Mouse (Mus musculus) limb, embryonic 14.5 days (tissue): ENCODE data around the gene Dmkn. TPM values are rescaled to one million over a fixed set of nuclear protein-coding genes. Genes with fewer than 3 reads are reported as not detected.
"Not testable (repeated sequence)": the region's sequence is repeated elsewhere in the genome, so short reads cannot be mapped to it uniquely, and the experiment has no call there.

Experiments used
- ATAC-seq: fragments of 200-750 bp; cut with Nextera tagmentation; 2 replicates; pipeline ENCODE4 v1.8.0; 2017; ENCODE audit warnings: low read depth, moderate number of reproducible peaks, moderate TSS enrichment; ENCODE audit not compliant: low FRiP score
- DNase-seq: peaks from one replicate; pipeline ENCODE4 v3.0.0-alpha.2; 2015; ENCODE audit warnings: low spot score
- H3K27ac ChIP-seq: fragments of 300-500 bp; sonication (generic); replicated peaks from 2 replicates; pipeline ENCODE4 v1.5.1; 2014; ENCODE audit warnings: low read depth, mild to moderate bottlenecking, low read length, moderate library complexity, mixed read lengths
- H3K27me3 ChIP-seq: fragments of 300-500 bp; sonication (generic); 2 replicates; pipeline ENCODE4 v1.6.1; 2014; ENCODE audit warnings: low read length, mixed read lengths; ENCODE audit not compliant: control insufficient read depth, insufficient read depth
- H3K36me3 ChIP-seq: fragments of 300-500 bp; sonication (generic); 2 replicates; pipeline ENCODE4 v1.6.1; 2014; ENCODE audit warnings: mild to moderate bottlenecking, low read length, moderate library complexity, mixed read lengths; ENCODE audit not compliant: control insufficient read depth, insufficient read depth
- H3K4me1 ChIP-seq: fragments of 300-500 bp; sonication (generic); 2 replicates; pipeline ENCODE4 v1.6.1; 2014; ENCODE audit warnings: antibody characterized with exemption, low read length, mixed read lengths; ENCODE audit not compliant: control insufficient read depth, insufficient read depth
- H3K4me2 ChIP-seq: fragments of 300-500 bp; sonication (generic); replicated peaks from 2 replicates; pipeline ENCODE4 v1.6.1; 2014; ENCODE audit warnings: low read depth, mild to moderate bottlenecking, low read length, moderate library complexity; ENCODE audit not compliant: severe bottlenecking
- H3K4me3 ChIP-seq: fragments of 300-500 bp; sonication (generic); replicated peaks from 2 replicates; pipeline ENCODE4 v1.5.1; 2014; ENCODE audit warnings: low read length
- H3K9ac ChIP-seq: fragments of 300-500 bp; sonication (generic); 2 replicates; pipeline ENCODE4 v1.6.1; 2014; ENCODE audit warnings: mild to moderate bottlenecking, low read depth, low read length, moderate library complexity; ENCODE audit not compliant: severe bottlenecking
- H3K9me3 ChIP-seq: fragments of 300-500 bp; sonication (generic); 2 replicates; pipeline ENCODE4 v1.6.1; 2016; ENCODE audit warnings: low read length; ENCODE audit not compliant: control insufficient read depth
- POLR2A ChIP-seq: fragments of 200-500 bp; IDR thresholded peaks from 2 replicates; pipeline ENCODE4 v1.8.0; 2012; ENCODE audit warnings: inconsistent platforms, mild to moderate bottlenecking, moderate library complexity, borderline replicate concordance; ENCODE audit not compliant: insufficient read depth, insufficient read length; ENCODE audit errors: extremely low read depth
- WGBS: fragments of 180-500 bp; shearing (Covaris S2); extraction: QIAGEN DNeasy Blood & Tissue Kit; methylation state at CpG from one replicate; pipeline ENCODE4 v1.1.7; 2014; 5-methylcytosine and 5-hydroxymethylcytosine counted together
- polyA plus RNA-seq, 2 experiments: library from polyadenylated mRNA; depleted of rRNA in 1 of 2; stranded (reverse) in 1 of 2; unstranded in 1 of 2; fragments of >200 nt; fragmentation: Nextera tagmentation in 1 of 2; extraction: Ambion mirVana in 1 of 2; gene quantifications; 2 replicates each; pipeline versions ENCODE4 v1.2.1 to v1.2.3; 2012 to 2014

Gene Dmkn
- polyA plus RNA-seq, 2 experiments, result 151 to 289 TPM

GRCm38 (mm10) chr7:30826660-30827059 lies 63.1 kb downstream of the Dmkn start:
- ATAC-seq, result no peak
- Histone ChIP-seq H3K9ac (no peak overlapping the region), H3K9me3 (no peaks in the 10 kb centered on the region), H3K4me3 (no peak overlapping the region), H3K36me3 (no peaks in the 10 kb centered on the region), H3K27ac (no peak overlapping the region), H3K4me1 (no peaks in the 10 kb centered on the region), H3K4me2 (no peak overlapping the region), H3K27me3 (no peaks in the 10 kb centered on the region)
- TF ChIP-seq POLR2A, result no peak
- no peak for DNase-seq
- WGBS, result 89% methylated on average over 10 of the region's 10 CpGs

DNA sequence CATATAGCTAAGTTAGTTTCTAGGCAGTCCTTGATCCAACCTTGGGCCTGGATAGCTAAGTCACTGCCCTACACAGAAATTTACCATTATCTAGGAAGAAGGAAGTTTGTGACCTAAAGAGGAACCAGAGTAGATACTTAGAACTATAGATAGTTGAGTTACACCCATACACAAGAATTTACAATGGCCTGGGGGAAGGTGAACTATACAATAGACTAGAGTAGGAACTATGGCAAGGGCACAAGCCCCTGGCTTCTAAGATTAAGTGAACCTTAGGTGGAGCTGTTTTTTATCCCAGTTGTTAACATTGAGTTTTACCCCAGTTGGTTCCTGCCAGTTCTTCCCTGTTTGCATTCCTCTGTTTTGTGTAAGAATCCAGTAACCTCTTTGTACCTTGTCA lies 65.3 kb downstream of the Dmkn start:
- not testable (repeated sequence) for H3K27ac ChIP-seq, DNase-seq, ATAC-seq, H3K4me2 ChIP-seq, H3K9me3 ChIP-seq, H3K27me3 ChIP-seq, H3K4me3 ChIP-seq, H3K4me1 ChIP-seq, H3K36me3 ChIP-seq, H3K9ac ChIP-seq

- WGBS, result 60% methylated on average over 3 of the region's 3 CpGs
- no peak for TF ChIP-seq POLR2A
- no peaks in the 10 kb centered on the region for H3K9me3 ChIP-seq
- H3K36me3 ChIP-seq, result no peaks in the 10 kb centered on the region
- no peak for DNase-seq
- no peak overlapping the region for H3K4me3 ChIP-seq
- H3K4me1 ChIP-seq, result no peaks in the 10 kb centered on the region
- H3K27ac ChIP-seq, result no peak overlapping the region
- ATAC-seq, result no peak
- no peak overlapping the region for H3K4me2 ChIP-seq
- no peaks in the 10 kb centered on the region for H3K27me3 ChIP-seq
- no peak overlapping the region for H3K9ac ChIP-seq
Measured at GRCm38 (mm10) chr7:30829428-30829827, 65.9 kb downstream of the Dmkn start.

Other genes starting within 250 kb of the Dmkn start
Only the 30 nearest of the 32 such genes appear.
- 31.8 and 47.3 TPM in 2 replicates for gene Proser3, start 211.5 kb upstream of the Dmkn start, polyA plus RNA-seq (2012; rRNA removed)
- 9.4 and 10.8 TPM in 2 replicates for gene Proser3, start 211.5 kb upstream of the Dmkn start, polyA plus RNA-seq (2014; fragmentation: Nextera tagmentation; extraction: Ambion mirVana)
- gene Lin37, start 203.9 kb upstream of the Dmkn start, polyA plus RNA-seq (2012; rRNA removed), result 35.8 and 38.7 TPM in 2 replicates
- gene Lin37, start 203.9 kb upstream of the Dmkn start, polyA plus RNA-seq (2014; fragmentation: Nextera tagmentation; extraction: Ambion mirVana), result 38.5 and 45.8 TPM in 2 replicates
- 71.8 and 75.8 TPM in 2 replicates for gene U2af1l4, start 200.5 kb upstream of the Dmkn start, polyA plus RNA-seq (2012; rRNA removed)
- gene U2af1l4, start 200.5 kb upstream of the Dmkn start, polyA plus RNA-seq (2014; fragmentation: Nextera tagmentation; extraction: Ambion mirVana), result 95.6 and 99.2 TPM in 2 replicates
- 7.3 and 8.9 TPM in 2 replicates for gene Gm49396, start 200.4 kb upstream of the Dmkn start, polyA plus RNA-seq (2012; rRNA removed)
- 5.0 and 7.4 TPM in 2 replicates for gene Gm49396, start 200.4 kb upstream of the Dmkn start, polyA plus RNA-seq (2014; fragmentation: Nextera tagmentation; extraction: Ambion mirVana)
- 141 and 161 TPM in 2 replicates for gene Psenen, start 200.1 kb upstream of the Dmkn start, polyA plus RNA-seq (2012; rRNA removed)
- 136 and 137 TPM in 2 replicates for gene Psenen, start 200.1 kb upstream of the Dmkn start, polyA plus RNA-seq (2014; fragmentation: Nextera tagmentation; extraction: Ambion mirVana)
- gene Igflr1, start 198.3 kb upstream of the Dmkn start, polyA plus RNA-seq (2012; rRNA removed), result 5.2 and 6.0 TPM in 2 replicates
- 1.7 and 4.9 TPM in 2 replicates for gene Igflr1, start 198.3 kb upstream of the Dmkn start, polyA plus RNA-seq (2014; fragmentation: Nextera tagmentation; extraction: Ambion mirVana)
- gene Kmt2b, start 175.0 kb upstream of the Dmkn start, polyA plus RNA-seq (2012; rRNA removed), result 62.0 and 73.8 TPM in 2 replicates
- 13.1 and 15.4 TPM in 2 replicates for gene Kmt2b, start 175.0 kb upstream of the Dmkn start, polyA plus RNA-seq (2014; fragmentation: Nextera tagmentation; extraction: Ambion mirVana)
- 0.51 and 0.55 TPM in 2 replicates for gene Zbtb32, start 164.8 kb upstream of the Dmkn start, polyA plus RNA-seq (2012; rRNA removed)
- 0.62 and 0.67 TPM in 2 replicates for gene Zbtb32, start 164.8 kb upstream of the Dmkn start, polyA plus RNA-seq (2014; fragmentation: Nextera tagmentation; extraction: Ambion mirVana)
- 4.7 and 5.7 TPM in 2 replicates for gene Upk1a, start 150.9 kb upstream of the Dmkn start, polyA plus RNA-seq (2012; rRNA removed)
- 1.2 and 1.7 TPM in 2 replicates for gene Upk1a, start 150.9 kb upstream of the Dmkn start, polyA plus RNA-seq (2014; fragmentation: Nextera tagmentation; extraction: Ambion mirVana)
- 607 and 677 TPM in 2 replicates for gene Cox6b1, start 137.6 kb upstream of the Dmkn start, polyA plus RNA-seq (2012; rRNA removed)
- gene Cox6b1, start 137.6 kb upstream of the Dmkn start, polyA plus RNA-seq (2014; fragmentation: Nextera tagmentation; extraction: Ambion mirVana), result 799 and 875 TPM in 2 replicates
- 0.17 TPM in 1 of 2 replicates, not detected in the other for gene Etv2, start 127.9 kb upstream of the Dmkn start, polyA plus RNA-seq (2012; rRNA removed)
- gene Etv2, start 127.9 kb upstream of the Dmkn start, polyA plus RNA-seq (2014; fragmentation: Nextera tagmentation; extraction: Ambion mirVana), result 0.19 TPM in 1 of 2 replicates, not detected in the other
- 68.1 and 87.7 TPM in 2 replicates for gene Rbm42, start 113.4 kb upstream of the Dmkn start, polyA plus RNA-seq (2012; rRNA removed)
- 107 and 113 TPM in 2 replicates for gene Rbm42, start 113.4 kb upstream of the Dmkn start, polyA plus RNA-seq (2014; fragmentation: Nextera tagmentation; extraction: Ambion mirVana)
- 38.8 and 45.0 TPM in 2 replicates for gene Haus5, start 98.8 kb upstream of the Dmkn start, polyA plus RNA-seq (2012; rRNA removed)
- gene Haus5, start 98.8 kb upstream of the Dmkn start, polyA plus RNA-seq (2014; fragmentation: Nextera tagmentation; extraction: Ambion mirVana), result 35.0 and 35.6 TPM in 2 replicates
- not detected in 2 replicates for gene Pmis2, start 92.2 kb upstream of the Dmkn start, polyA plus RNA-seq (2012; rRNA removed)
- gene Pmis2, start 92.2 kb upstream of the Dmkn start, polyA plus RNA-seq (2014; fragmentation: Nextera tagmentation; extraction: Ambion mirVana), result not detected in 2 replicates
- 0.44 TPM in 1 of 2 replicates, not detected in the other for gene 2200002J24Rik, start 64.8 kb upstream of the Dmkn start, polyA plus RNA-seq (2012; rRNA removed)
- gene 2200002J24Rik, start 64.8 kb upstream of the Dmkn start, polyA plus RNA-seq (2014; fragmentation: Nextera tagmentation; extraction: Ambion mirVana), result 0.51 TPM in 1 of 2 replicates, not detected in the other
- 0.89 and 1.0 TPM in 2 replicates for gene Atp4a, start 51.5 kb upstream of the Dmkn start, polyA plus RNA-seq (2012; rRNA removed)
- 0.30 and 0.48 TPM in 2 replicates for gene Atp4a, start 51.5 kb upstream of the Dmkn start, polyA plus RNA-seq (2014; fragmentation: Nextera tagmentation; extraction: Ambion mirVana)
- gene Tmem147, start 34.2 kb upstream of the Dmkn start, polyA plus RNA-seq (2012; rRNA removed), result 178 and 233 TPM in 2 replicates
- 221 and 231 TPM in 2 replicates for gene Tmem147, start 34.2 kb upstream of the Dmkn start, polyA plus RNA-seq (2014; fragmentation: Nextera tagmentation; extraction: Ambion mirVana)
- gene Gapdhs, start 20.1 kb upstream of the Dmkn start, polyA plus RNA-seq (2012; rRNA removed), result not detected in 2 replicates
- gene Gapdhs, start 20.1 kb upstream of the Dmkn start, polyA plus RNA-seq (2014; fragmentation: Nextera tagmentation; extraction: Ambion mirVana), result 0.75 TPM in 1 of 2 replicates, not detected in the other
- 15.1 and 28.4 TPM in 2 replicates for gene Sbsn, start 12.3 kb upstream of the Dmkn start, polyA plus RNA-seq (2012; rRNA removed)
- 21.3 and 38.7 TPM in 2 replicates for gene Sbsn, start 12.3 kb upstream of the Dmkn start, polyA plus RNA-seq (2014; fragmentation: Nextera tagmentation; extraction: Ambion mirVana)
- gene Krtdap, start 24.1 kb downstream of the Dmkn start, polyA plus RNA-seq (2012; rRNA removed), result 290 and 318 TPM in 2 replicates
- 833 and 1,442 TPM in 2 replicates for gene Krtdap, start 24.1 kb downstream of the Dmkn start, polyA plus RNA-seq (2014; fragmentation: Nextera tagmentation; extraction: Ambion mirVana)
- 0.12 and 0.18 TPM in 2 replicates for gene Ffar2, start 60.0 kb downstream of the Dmkn start, polyA plus RNA-seq (2012; rRNA removed)
- 0.44 TPM in 1 of 2 replicates, not detected in the other for gene Ffar2, start 60.0 kb downstream of the Dmkn start, polyA plus RNA-seq (2014; fragmentation: Nextera tagmentation; extraction: Ambion mirVana)
- not detected in 2 replicates for gene Ffar3, start 92.4 kb downstream of the Dmkn start, polyA plus RNA-seq (2012; rRNA removed)
- not detected in 2 replicates for gene Ffar3, start 92.4 kb downstream of the Dmkn start, polyA plus RNA-seq (2014; fragmentation: Nextera tagmentation; extraction: Ambion mirVana)
- 0.01 and 0.03 TPM in 2 replicates for gene Ffar1, start 97.8 kb downstream of the Dmkn start, polyA plus RNA-seq (2012; rRNA removed)
- gene Ffar1, start 97.8 kb downstream of the Dmkn start, polyA plus RNA-seq (2014; fragmentation: Nextera tagmentation; extraction: Ambion mirVana), result not detected in 2 replicates
- gene Cd22, start 116.6 kb downstream of the Dmkn start, polyA plus RNA-seq (2012; rRNA removed), result 0.09 and 0.11 TPM in 2 replicates
- gene Cd22, start 116.6 kb downstream of the Dmkn start, polyA plus RNA-seq (2014; fragmentation: Nextera tagmentation; extraction: Ambion mirVana), result 0.10 TPM in 1 of 2 replicates, not detected in the other
- gene Mag, start 151.1 kb downstream of the Dmkn start, polyA plus RNA-seq (2012; rRNA removed), result 1.2 and 2.4 TPM in 2 replicates
- gene Mag, start 151.1 kb downstream of the Dmkn start, polyA plus RNA-seq (2014; fragmentation: Nextera tagmentation; extraction: Ambion mirVana), result 0.35 and 1.2 TPM in 2 replicates
- 0.55 TPM in 1 of 2 replicates, not detected in the other for gene Hamp2, start 160.9 kb downstream of the Dmkn start, polyA plus RNA-seq (2012; rRNA removed)
- gene Hamp2, start 160.9 kb downstream of the Dmkn start, polyA plus RNA-seq (2014; fragmentation: Nextera tagmentation; extraction: Ambion mirVana), result not detected in 2 replicates
- 0.23 TPM in 1 of 2 replicates, not detected in the other for gene Hamp, start 180.3 kb downstream of the Dmkn start, polyA plus RNA-seq (2012; rRNA removed)
- not detected in 2 replicates for gene Hamp, start 180.3 kb downstream of the Dmkn start, polyA plus RNA-seq (2014; fragmentation: Nextera tagmentation; extraction: Ambion mirVana)
- gene Usf2, start 193.0 kb downstream of the Dmkn start, polyA plus RNA-seq (2012; rRNA removed), result 150 and 169 TPM in 2 replicates
- gene Usf2, start 193.0 kb downstream of the Dmkn start, polyA plus RNA-seq (2014; fragmentation: Nextera tagmentation; extraction: Ambion mirVana), result 24.0 and 24.5 TPM in 2 replicates
- gene Lsr, start 209.7 kb downstream of the Dmkn start, polyA plus RNA-seq (2012; rRNA removed), result 24.3 and 32.3 TPM in 2 replicates
- 29.4 and 29.9 TPM in 2 replicates for gene Lsr, start 209.7 kb downstream of the Dmkn start, polyA plus RNA-seq (2014; fragmentation: Nextera tagmentation; extraction: Ambion mirVana)
- gene Fam187b, start 210.0 kb downstream of the Dmkn start, polyA plus RNA-seq (2012; rRNA removed), result 1.4 TPM in 2 replicates
- gene Fam187b, start 210.0 kb downstream of the Dmkn start, polyA plus RNA-seq (2014; fragmentation: Nextera tagmentation; extraction: Ambion mirVana), result 1.1 and 1.4 TPM in 2 replicates